In the genomic region with DNA sequence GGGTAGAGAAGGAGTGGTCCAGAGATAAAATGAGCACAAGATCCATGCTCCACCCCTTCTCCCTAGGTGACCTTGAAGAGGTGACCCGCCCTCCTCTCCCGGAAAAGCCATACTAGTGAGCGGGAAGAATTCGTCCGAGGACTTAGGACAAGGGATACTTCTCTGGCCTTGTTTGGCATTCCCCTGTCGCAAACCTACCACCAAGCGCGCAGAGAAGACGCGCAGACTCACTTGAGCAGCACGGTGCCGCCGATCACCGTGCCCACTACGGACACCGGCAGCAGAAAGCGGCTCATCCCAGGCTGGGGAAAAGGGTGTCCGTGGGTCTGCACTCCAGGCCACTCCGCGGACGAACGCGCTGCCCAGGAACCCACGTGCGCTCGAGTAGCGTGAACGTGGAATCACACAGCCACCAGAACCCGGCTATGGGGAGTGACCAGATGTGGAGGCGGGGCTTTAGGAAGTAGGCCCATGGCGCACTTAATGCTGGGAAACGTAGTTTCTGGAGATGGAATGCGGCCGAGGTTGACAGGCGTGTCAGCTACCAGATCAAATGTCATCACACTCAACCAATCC, we compare ENCODE assay signal across 8 mouse cellular contexts. TPM values are rescaled to one million over a fixed set of nuclear protein-coding genes. Genes with fewer than 3 reads are reported as not detected.
DNase-seq lines count a peak whose midpoint lies in the region; ATAC-seq lines count a peak whose summit lies in the region.

A gene (minus strand): TSS at position 434 of the 576 bp plus-strand sequence.

- DNase-seq in adipocyte (ENCODE audit: low spot score) = peak; percentile 93
- DNase-seq in embryo, embryonic 10 days (ENCODE audit: low spot score) = peak; percentile 97
- DNase-seq in gastrocnemius, postnatal 10 days = peak; percentile 82
- peak; percentile 87 for DNase-seq in induced T-regulatory cell, adult 2 months (ENCODE audit: low read depth)
- DNase-seq in left cerebral cortex, adult 9 months (ENCODE audit: low spot score in 2 of 2) = peak; percentile 81 to 92
- peak; percentile 89 for DNase-seq in right cerebral cortex, postnatal 14 days
- peak; percentile 83 to 90 for DNase-seq in urinary bladder, postnatal 36 days (ENCODE audit: low spot score in 2 of 2)

- ATAC-seq in megakaryocyte progenitor cell, adult 5-6 weeks (replicated peaks; ENCODE audit: poor library complexity) = peak; percentile 97

RNA-seq across cellular contexts. Expression of the gene that starts here (rescaled TPM):
- total RNA-seq in gastrocnemius, postnatal 10 days (2021) = 10 to 100 TPM; 14.3 to 18.9 TPM
- 3.3 and 4.7 TPM in 2 replicates for total RNA-seq in megakaryocyte progenitor cell, adult 5-6 weeks (2015)
- total RNA-seq in megakaryocyte progenitor cell, adult 5-6 weeks (2017) = 16.1 and 32.6 TPM in 2 replicates

Comparison
In these comparisons a context has a peak if more than half of its experiments do, and no peak if none do; other contexts are left out.
1. Peak in every context shown above with its lines: DNase-seq and ATAC-seq.